Mouse (Mus musculus): Measurements from ENCODE around the gene Grxcr1.
A peak's percentile ranks its signal among the peaks of the same experiment; 100 is the strongest.

DNA sequence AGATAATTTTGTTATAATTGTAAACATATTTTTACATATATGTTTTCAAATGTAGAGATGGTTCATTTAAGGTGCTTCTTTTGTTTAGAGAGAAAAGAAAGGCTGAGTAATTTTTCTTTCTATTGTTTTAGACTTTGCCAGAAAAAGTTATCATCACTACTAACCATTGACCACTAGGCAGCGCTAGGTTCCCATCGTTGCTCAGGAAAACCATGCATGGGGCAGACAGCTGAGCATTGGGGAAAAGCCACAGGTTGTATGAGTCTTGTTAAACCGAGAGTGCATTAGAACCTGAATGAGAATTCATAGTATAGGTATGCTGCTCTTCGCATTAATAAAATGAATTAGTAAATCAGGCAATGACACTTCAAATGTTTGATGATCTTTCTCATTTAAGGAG is 96.8 kb downstream of the Grxcr1 start:
- TF ChIP-seq EP300 (IDR thresholded peaks at IDR 0.05; ENCODE audit: low read depth) (no peak), CTCF (IDR thresholded peaks at IDR 0.05; ENCODE audit: low read depth) (peak; percentile 31)
